Mouse (Mus musculus) mouse trophoblast stem cell (cell line): ENCODE measurements around the gene Emilin1.

Experiments
- in situ Hi-C, 2 experiments: fragments of 300-500 bp; cut with MseI, MboI; formaldehyde crosslinking; loops; 2 replicates in 1 of 2; 3 replicates in 1 of 2; pipeline ENCODE4 v1.15.1; 2025

Emilin1 gene

DNA sequence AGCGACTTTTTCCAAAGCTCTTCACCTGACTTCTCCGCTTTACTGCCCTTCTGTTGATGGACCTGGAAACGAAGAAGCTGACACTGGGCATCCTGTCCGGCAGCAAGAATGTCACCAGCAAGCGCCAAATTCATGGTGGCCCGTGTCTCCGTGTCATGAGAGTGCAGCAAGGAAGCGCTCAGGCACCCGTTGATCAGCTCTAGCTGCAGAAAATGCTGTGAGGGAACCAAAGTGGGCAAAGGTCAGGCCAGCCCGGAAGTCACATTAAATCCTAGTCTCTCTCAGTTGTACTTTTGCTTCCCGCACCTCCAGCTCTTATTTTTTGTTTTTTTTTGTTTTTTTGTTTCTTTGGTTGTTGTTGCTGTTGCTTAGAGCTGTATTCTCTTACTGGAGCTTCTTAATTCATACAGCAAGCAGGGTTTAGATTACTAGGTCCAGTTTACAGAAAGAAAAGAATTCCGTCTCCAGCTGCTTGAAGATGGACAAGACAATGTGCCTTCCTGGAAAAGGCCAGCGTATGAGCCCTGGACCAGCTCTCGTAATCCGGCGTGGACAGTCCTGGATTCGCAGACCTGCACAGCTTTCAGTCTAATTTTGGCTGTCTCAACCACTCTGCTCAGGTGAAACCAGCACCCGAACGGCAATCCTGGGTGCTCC lies 46.1 kb downstream of the Emilin1 start:
- in situ Hi-C loops = no loop called here

DNA sequence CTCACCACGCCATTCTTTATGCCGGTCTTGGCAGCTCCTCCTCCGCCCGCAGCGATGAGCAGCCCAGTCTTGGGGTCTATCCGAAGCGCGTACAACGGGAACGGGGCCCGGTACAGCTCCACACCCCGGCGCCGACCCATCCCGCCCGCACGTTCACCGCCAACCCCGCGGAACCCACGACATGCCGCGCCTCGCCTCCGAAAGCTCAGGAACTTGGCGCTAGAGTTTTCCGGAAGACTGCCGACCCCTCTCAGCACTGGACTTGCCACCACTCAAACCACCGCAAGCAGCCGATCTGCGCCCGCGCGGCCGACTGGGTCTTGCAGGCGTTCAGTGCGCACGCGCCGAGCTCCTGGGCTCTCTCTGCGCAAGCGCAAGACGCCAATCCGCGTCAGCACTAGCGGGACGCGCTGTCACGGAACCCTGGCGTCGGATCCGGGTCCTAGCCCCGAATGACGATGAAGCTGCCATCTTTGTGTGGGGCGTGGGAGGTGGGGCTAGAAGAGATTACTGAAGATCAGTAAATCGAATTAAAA lies 46.8 kb downstream of the Emilin1 start, which contains the start of gene Preb:
Preb (minus strand) TSS at position 396 of the 536 bp plus-strand sequence.
- in situ Hi-C loops = no loop called here

DNA sequence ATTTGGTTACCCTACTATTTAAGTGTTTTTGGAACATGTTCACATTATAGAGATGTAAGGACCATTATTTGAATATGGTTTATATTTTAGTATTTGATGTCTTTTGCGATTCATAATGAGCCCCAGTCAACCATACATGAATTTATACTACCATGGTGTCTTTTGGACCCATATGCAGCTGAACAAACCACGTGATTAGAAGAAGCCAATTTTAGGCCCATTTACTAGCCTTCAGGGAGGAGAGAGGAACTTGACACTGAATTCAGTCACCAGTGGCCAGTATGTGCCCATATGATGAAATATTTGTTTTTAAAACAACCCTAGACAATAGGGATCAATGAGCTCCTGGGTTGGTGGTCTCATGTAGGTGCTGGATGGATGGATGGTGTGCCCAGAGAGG lies 47.6 kb downstream of the Emilin1 start:
- in situ Hi-C loops = no loop called here

DNA sequence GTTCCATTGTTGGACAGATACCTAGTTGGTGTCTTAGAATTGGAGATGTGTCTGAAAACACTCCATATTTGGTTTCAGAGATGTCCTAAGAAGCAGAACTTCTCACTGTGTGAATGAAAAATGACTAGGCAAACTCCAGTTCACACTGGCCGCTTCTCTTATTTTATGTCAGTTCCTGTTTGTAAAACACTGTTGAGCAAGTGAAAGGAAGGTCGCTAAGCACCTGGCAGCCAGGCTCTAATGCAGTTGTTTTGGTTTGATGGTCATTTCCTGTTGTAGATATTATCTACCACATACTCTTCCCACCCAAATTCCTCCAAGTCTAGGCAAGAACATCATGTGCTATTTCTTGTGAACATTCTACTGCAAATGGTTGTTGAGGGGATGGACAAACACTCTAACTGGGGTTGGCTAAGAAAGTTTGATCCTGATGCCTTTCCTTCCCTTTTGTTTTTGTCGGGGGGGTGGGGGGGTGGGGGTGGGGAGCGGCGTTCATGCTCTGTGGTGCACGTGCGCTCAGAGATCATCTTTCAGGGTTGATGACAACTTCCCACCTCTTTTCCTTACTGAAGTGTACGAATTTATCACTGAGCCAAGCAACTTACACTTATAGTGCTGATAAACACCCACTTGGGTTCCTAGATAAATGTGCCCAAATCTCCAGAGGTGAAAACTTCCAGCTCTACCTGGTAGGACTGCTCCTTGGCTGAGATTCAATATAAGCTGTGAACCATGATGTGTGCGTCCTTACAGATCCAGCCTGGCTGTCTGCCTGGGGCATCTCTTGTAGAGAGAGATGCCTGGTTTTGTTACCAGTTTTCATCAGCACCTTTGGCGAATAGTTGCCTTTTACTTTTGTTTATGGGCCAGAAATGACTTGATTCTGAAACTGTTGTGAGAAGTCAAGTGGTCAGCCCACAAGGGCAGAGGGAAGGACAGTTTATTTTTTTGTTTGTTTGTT lies 48.6 kb downstream of the Emilin1 start:
- in situ Hi-C loops = no loop called here

DNA sequence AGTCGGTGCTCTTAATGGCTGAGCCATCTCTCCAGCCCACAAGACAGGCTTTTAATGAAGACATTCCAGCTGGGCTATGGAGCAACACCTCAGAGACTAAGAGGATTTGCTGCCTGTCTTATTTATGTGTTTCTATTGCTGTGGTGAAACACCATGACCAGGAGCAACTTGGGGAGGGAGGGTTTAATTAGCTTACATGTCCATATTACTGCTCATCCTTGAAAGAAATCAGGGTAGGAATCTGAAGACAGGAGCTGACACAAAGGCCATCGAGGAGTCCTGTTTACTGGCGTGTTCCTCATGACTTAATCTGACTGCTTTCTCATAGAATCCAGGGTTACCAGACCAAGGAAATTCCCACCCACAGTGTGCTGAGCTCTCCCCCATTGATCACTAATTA lies 50.7 kb downstream of the Emilin1 start:
- in situ Hi-C loops = no loop called here

DNA sequence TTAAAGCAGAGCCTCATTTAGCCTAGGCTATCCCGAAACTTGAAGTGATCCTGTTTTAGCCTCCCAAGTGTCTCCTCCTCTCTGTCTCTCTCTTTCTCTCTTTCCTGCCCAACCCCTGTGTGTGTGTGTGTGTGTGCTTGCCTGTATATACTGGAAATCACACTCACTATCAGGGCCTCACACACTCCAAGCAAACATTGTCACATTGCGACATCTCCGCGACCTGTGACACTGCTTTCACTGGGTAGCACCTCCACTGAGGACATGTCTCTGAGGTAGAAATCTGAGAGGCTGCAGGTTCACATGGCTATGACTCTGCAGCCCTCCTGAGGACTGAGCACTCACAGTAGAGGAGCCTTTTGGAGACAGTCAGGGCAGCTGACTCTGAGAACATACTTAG lies 53.0 kb downstream of the Emilin1 start:
- in situ Hi-C loops = no loop called here

DNA sequence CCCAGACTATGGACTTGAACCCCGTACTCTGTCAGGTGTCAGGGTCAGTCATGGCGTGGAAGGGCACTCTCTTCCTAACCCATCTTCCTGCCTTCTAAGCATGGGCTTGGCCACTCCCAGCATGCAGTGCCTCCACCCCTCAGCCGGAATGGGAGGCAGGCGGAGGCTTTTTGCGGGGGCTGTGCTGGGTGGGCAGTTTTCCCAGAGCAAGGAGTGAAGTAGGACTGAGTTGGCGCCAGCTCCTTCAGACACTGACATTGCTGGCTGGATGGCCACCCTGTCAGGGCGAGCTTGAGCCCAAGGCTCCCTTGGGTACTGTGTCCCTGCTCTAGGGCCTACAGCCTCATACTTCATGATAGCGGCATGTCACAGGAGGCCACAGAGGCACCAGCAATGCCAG lies 55.2 kb downstream of the Emilin1 start, which contains the start of gene Tcf23:
Tcf23 (plus strand) TSS at position 247 of the 400 bp plus-strand sequence.
- in situ Hi-C loops = no loop called here

DNA sequence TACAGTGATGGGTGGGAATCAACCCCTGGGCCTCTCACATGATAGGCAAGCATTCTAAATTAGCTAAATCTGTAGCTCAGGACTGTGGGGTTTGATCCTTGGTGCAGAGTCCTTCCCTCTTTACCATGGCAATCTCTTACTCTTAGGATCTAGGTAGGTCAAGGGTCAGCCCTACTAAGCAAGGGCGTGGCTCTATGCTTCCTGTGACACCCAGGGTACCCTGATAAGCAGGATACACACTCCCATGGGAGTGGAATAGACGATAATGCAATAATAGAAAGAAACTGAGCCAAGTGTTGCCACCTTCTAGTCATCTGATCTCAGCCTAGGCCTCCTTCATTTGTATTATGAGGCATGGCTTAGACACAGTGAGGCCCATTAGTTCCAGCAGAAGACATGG lies 56.2 kb downstream of the Emilin1 start:
- in situ Hi-C loops = no loop called here
